Mouse (Mus musculus) gastrocnemius, adult 2 months (tissue): ENCODE data around the gene Kcnj2. TPM values are rescaled to one million over a fixed set of nuclear protein-coding genes. Genes with fewer than 3 reads are reported as not detected.

Experiments used
- DNase-seq: peaks from one replicate; pipeline ENCODE4 v3.0.0; 2022
- H3K27ac ChIP-seq: fragments of 200-600 bp; 2 replicates; pipeline ENCODE4 v1.8.1; 2022; ENCODE audit warnings: mild to moderate bottlenecking
- H3K4me3 ChIP-seq: fragments of 200-600 bp; 2 replicates; pipeline ENCODE4 v1.8.1; 2022; ENCODE audit warnings: mild to moderate bottlenecking, moderate library complexity
- CTCF ChIP-seq: fragments of 200-600 bp; IDR thresholded peaks from 2 replicates; pipeline ENCODE4 v1.8.1; 2022; ENCODE audit warnings: antibody characterized with exemption, mild to moderate bottlenecking, moderate library complexity
- intact Hi-C: fragments of 180-260 bp; cut with DNase I; formaldehyde crosslinking; loops from one replicate; pipeline ENCODE4 v1.15.1; 2025
- total RNA-seq, 2 experiments: library from RNA; stranded (reverse); gene quantifications; 2 replicates each; pipeline ENCODE4 v1.2.3; 2021

Gene Kcnj2
- total RNA-seq, 2 experiments from 2014 or later: 33.9 to 57.3 TPM

GRCm38 (mm10) chr11:111100651-111101050, 34.7 kb downstream of the Kcnj2 start:
- no peak for TF ChIP-seq CTCF
- intact Hi-C loops: no loop called here
- Histone ChIP-seq H3K27ac (no peak overlapping the region), H3K4me3 (no peak overlapping the region)
- DNase-seq: no peak

- intact Hi-C loops: no loop called here
- no peak for DNase-seq
- no peak for TF ChIP-seq CTCF
- Histone ChIP-seq H3K27ac (no peak overlapping the region), H3K4me3 (no peak overlapping the region)
Observed at GRCm38 (mm10) chr11:111101620-111102176, 35.7 kb downstream of the Kcnj2 start.

GRCm38 (mm10) chr11:111104422-111104821, 38.5 kb downstream of the Kcnj2 start:
- no peak overlapping the region for H3K27ac ChIP-seq
- intact Hi-C loops: no loop called here
- no peak overlapping the region for H3K4me3 ChIP-seq
- TF ChIP-seq CTCF: no peak
- DNase-seq: no peak

GRCm38 (mm10) chr11:111108130-111108529, 42.2 kb downstream of the Kcnj2 start:
- DNase-seq: no peak
- no peak for TF ChIP-seq CTCF
- intact Hi-C loops: no loop called here
- no peak overlapping the region for H3K27ac ChIP-seq
- no peak overlapping the region for H3K4me3 ChIP-seq

GRCm38 (mm10) chr11:111121514-111121913, 55.5 kb downstream of the Kcnj2 start:
- H3K27ac ChIP-seq: no peak overlapping the region; the same call in 1 of the 2 replicates
- no peak for DNase-seq
- no peak overlapping the region for H3K4me3 ChIP-seq
- TF ChIP-seq CTCF: no peak
- intact Hi-C loops: no loop called here

- Histone ChIP-seq H3K4me3 (no peak overlapping the region), H3K27ac (peak overlapping the region; percentile 57)
- DNase-seq: peak; percentile 30
- intact Hi-C loops: no loop called here
- no peak for TF ChIP-seq CTCF
Observed at GRCm38 (mm10) chr11:111123324-111123723, 57.4 kb downstream of the Kcnj2 start.

GRCm38 (mm10) chr11:111125963-111126362, 60.0 kb downstream of the Kcnj2 start:
- Histone ChIP-seq H3K27ac (no peak overlapping the region), H3K4me3 (no peak overlapping the region)
- no peak for DNase-seq
- TF ChIP-seq CTCF: no peak
- intact Hi-C loops: no loop called here

Other genes with a start within 250 kb of the Kcnj2 start
- not detected for gene Kcnj16, start 98.1 kb upstream of the Kcnj2 start, total RNA-seq